Mouse (Mus musculus): ENCODE data around the gene Traf3ip3.
A peak's percentile ranks its signal among the peaks of the same experiment; 100 is the strongest.

Gene Traf3ip3

DNA sequence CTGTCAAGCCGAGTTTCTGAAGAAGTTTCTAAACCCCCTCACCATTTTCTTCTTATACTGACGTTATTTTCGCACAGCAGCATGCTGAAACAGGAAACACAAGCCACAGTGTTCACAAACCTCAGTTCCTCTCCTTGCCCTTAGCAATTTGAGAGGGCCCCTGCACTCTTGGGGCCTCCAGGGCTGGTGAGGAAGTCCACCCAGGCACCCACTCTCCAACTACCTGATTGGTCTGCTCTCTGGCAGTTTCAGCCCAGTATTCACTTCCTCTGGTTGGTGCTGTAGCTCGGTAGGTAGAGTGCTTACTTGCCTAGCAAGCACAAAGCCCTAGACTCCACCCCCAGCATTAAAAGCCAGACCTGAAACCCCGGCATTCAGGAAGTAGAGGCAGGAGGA, at the start of gene Traf3ip3:
Traf3ip3 (minus strand) TSS at position 321 of the 396 bp plus-strand sequence.
- no peak for DNase-seq (ENCODE audit: low spot score)

- no peak for DNase-seq (ENCODE audit: low spot score)
Observed at GRCm38 (mm10) chr1:193250026-193250425, 48.5 kb upstream of the Traf3ip3 start.

- DNase-seq (ENCODE audit: low spot score) = no peak
Observed at GRCm38 (mm10) chr1:193244235-193244634, 42.7 kb upstream of the Traf3ip3 start.

GRCm38 (mm10) chr1:193243571-193244193, 42.2 kb upstream of the Traf3ip3 start:
- no peak for DNase-seq (ENCODE audit: low spot score)

- DNase-seq (ENCODE audit: low spot score) = no peak
Observed at GRCm38 (mm10) chr1:193242863-193243262, 41.4 kb upstream of the Traf3ip3 start.

GRCm38 (mm10) chr1:193242238-193242637, 40.7 kb upstream of the Traf3ip3 start:
- peak; percentile 62 for DNase-seq (ENCODE audit: low spot score)

- DNase-seq (ENCODE audit: low spot score) = no peak
Observed at GRCm38 (mm10) chr1:193241436-193241835, 39.9 kb upstream of the Traf3ip3 start.

GRCm38 (mm10) chr1:193238426-193238825, 36.9 kb upstream of the Traf3ip3 start:
- DNase-seq (ENCODE audit: low spot score) = no peak

DNA sequence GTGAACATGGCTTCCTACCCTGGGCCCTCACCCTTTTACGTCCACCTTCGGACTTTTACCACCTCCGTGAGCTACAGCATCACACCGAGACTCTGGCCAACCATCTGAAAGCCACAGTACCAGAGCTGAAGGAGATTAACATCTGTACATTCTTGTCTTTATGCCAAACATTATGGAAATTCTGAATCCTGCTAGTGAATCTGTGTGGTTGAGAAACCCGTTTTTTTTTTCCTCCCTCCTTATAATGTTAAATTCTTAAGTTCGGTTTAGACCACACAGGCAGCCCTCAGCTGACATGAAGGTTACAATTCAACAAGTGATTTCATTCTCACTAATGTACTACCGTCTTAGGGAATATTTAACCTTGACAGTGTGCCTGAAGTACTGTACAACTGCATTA, 33.4 kb upstream of the Traf3ip3 start:
- no peak for DNase-seq (ENCODE audit: low spot score)

GRCm38 (mm10) chr1:193234130-193234645, 32.7 kb upstream of the Traf3ip3 start:
- DNase-seq (ENCODE audit: low spot score) = no peak

GRCm38 (mm10) chr1:193232732-193233131, 31.2 kb upstream of the Traf3ip3 start:
- DNase-seq (ENCODE audit: low spot score) = no peak

DNA sequence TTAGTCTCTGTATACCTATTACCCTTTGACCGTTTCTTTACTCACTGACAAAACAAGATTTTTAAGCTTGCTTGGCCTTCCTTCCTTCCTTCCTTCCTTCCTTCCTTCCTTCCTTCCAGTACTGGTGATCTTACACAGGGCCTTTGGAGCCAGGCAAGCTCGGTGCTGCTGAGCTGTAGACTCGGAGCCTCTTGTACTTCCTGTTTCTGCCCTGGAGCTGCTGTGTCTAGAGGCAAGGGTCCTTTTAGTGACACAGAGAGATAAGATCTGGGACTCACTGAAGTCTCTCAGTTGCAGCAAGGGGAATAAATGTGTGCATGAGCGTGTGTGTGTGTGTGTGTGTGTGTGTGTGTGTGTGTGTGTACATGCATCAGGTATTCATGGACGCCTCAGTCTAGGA, 29.4 kb upstream of the Traf3ip3 start:
- no peak for DNase-seq (ENCODE audit: low spot score)

DNA sequence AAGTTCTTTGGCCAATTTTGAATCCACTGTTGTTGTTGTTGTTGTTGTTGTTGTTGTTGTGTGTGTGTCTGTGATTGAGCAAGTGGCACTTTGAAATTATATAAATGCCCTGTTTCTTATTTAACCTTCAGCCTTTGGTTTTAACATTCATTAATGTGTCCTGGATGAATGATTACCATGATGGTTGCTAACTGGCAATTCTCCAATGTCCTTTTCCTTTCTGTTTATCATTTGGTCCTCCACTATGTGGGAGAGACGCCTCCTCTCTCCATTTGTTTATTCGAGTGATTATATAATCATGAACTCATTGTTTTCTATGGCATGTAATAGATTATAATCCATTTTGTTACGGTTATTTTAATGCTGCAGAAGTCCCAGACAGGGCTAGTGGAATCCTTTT, 29.0 kb upstream of the Traf3ip3 start:
- no peak for DNase-seq (ENCODE audit: low spot score)

DNA sequence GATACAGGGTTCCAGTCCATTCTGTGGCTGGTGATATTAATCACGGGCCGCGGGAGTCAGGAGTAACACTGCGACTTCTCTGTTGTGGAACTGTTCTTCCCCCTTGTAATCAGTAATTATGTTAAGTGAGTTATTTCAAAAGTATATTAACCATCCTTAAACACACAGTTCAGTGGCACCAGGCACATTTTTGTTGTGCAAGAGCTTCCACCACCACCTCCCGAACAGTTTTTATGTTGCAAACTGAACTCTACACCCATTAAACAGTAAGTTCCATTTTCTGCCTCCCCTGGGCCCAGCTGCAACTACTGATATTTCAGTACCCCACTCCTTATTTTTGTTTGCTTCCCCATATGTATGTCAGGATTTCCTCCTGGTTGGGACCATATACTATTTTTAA, 28.1 kb upstream of the Traf3ip3 start:
- no peak for DNase-seq (ENCODE audit: low spot score)

DNA sequence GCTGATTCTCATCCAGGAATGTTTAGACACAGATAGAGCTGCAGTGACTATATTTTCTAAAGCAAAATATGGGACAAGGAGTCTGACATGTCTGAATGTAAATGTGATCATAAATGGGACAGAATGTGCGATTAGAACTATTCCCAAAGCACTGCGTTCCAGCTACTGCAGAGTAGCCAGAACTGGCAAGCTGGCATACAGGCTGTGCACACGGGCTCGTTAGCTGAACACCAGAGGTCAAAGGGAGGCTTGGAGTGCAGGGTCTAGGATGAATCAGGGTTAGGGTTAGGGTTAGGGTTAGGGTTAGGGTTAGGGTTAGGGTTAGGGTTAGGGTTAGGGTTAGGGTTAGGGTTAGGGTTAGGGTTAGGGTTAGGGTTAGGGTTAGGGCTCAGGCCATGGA, 26.0 kb upstream of the Traf3ip3 start:
- DNase-seq (ENCODE audit: low spot score) = no peak

DNA sequence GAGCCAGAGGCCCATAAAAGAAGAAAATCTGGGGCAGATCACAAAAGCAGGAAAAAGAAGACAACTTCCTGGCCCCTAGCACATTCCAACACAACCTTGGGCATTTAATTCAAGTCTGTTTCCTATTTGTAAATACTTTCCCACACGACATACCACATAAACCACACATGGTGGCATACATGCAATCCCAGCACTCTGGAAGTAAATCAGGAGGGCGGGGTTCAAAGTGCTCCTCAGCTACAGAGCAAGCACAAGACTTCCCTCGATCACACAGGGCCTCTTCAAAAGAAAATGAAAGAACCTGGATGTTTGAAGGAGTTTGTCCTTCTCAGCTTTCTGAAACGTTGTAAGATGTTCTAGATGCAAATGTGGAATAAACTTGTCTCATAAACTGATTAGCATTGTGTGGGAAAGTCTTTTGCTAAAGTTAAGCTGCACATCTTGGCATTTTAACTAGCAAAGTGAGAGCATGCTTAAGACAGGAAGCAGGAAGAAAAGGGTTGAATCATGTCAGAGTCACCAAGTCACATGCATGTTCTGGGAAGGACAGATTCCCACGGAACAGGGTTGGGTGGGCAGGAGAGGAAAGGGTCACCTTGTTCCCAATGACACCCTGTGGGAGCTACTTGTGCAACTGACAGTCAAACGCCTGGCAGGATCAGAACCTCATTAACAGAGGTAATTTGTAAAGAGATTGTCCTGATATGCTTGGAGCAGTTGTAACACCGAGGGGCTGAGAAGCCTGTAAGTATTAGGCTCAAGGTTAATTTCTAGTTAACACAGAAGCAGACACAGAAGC, 25.4 kb upstream of the Traf3ip3 start:
- no peak for DNase-seq (ENCODE audit: low spot score)

DNA sequence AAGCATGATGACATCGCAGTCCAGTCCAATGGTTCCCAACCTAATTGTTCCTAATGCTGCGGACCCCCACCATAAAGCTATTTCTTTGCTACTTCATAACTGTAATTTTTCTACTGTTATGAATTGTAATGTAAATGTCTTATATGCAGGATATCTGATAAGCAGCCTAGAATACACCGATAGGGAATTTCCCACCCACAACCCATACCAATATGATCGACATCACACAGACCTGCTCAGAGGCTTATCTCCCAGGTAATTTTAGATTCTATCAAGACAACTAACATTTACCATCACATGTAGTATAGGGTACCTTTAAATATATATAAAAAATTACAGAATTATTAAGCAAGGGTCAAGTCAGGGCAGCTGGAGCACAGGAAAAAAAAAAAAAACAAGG, 24.6 kb upstream of the Traf3ip3 start:
- no peak for DNase-seq (ENCODE audit: low spot score)

DNA sequence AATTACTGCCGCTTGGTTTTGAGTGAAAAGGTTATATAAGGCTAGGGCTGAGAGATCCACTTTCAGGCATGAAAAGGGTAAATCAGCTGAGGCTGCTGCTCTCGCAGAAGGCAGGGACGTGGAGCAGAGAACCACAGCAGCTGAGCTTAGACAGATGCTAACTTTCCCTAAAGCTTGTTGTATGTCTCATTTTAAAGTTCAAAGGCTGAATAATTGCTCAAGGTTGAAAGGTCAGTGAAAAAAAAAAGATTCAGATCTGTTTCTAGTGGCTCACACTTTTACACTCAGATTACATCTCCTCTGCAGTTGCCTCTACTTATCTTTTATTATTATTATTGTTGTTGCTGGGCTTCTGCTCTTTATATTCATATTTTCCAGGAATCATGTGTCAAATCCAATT, 24.0 kb upstream of the Traf3ip3 start:
- DNase-seq (ENCODE audit: low spot score) = no peak

- DNase-seq (ENCODE audit: low spot score) = no peak
Observed at GRCm38 (mm10) chr1:193220408-193220807, 18.9 kb upstream of the Traf3ip3 start.

- no peak for DNase-seq (ENCODE audit: low spot score)
Observed at GRCm38 (mm10) chr1:193216000-193216399, 14.5 kb upstream of the Traf3ip3 start.

DNA sequence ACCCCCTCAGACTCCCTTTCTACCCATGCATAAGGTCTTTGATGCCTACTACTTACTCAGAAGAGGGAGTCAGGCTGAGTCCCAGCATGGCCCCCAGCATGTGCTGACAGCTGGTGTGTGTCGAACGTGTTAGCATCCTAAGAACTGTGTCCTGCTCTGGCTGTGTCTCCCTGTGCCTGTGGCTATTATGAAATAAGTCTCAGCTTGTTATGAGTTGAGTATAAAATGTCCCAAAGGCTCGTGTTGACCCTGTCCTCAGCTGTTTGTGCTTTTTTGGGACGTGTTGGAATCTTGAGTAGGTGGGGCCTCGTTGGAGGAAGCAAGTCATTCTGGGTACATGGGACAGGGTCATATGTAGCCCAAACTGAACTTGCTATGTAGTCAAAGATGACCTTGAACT, 12.6 kb upstream of the Traf3ip3 start:
- no peak for DNase-seq (ENCODE audit: low spot score)

GRCm38 (mm10) chr1:193211371-193211770, 9.9 kb upstream of the Traf3ip3 start:
- DNase-seq (ENCODE audit: low spot score) = no peak

- DNase-seq (ENCODE audit: low spot score) = no peak
Observed at GRCm38 (mm10) chr1:193208178-193208577, 6.7 kb upstream of the Traf3ip3 start.
